Mouse (Mus musculus): ENCODE data around the gene Zfp423.

Zfp423 gene

DNA sequence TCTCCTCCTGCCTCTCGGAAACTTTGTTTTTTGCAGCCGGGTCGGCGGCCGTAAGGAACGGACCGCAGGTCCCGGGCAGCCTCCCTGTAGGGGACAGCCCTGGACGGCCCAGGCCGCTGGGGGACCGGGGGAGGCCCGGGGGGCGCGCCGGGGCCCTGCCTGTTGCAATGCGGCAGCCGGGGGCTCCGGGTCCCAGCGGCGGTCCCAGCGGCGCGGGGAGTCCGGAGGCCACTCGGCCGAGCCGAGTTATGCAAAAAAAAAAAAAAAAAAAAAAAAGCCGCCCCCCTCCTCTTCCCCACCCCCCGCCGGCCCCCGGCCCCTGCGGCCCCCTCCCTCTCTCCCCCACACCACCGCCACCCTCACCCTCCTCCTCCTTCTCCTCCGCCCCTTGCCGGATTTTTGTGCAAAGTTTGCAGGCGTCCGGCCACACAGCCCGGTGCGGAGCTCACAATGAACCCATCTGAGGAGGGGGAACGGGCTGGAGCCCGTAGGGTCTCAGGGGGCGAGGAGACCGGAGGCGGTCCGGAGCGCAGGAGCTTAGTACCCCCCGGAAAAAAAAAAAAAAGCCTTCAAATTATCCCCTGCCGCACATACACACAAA, at the start of gene Zfp423:
Gene Zfp423, minus strand, starts transcription at position 276 of the 601 bp plus-strand sequence.
- DNase-seq (ENCODE audit: low read depth in 1 of 2, low spot score in 2 of 2): no peak

DNA sequence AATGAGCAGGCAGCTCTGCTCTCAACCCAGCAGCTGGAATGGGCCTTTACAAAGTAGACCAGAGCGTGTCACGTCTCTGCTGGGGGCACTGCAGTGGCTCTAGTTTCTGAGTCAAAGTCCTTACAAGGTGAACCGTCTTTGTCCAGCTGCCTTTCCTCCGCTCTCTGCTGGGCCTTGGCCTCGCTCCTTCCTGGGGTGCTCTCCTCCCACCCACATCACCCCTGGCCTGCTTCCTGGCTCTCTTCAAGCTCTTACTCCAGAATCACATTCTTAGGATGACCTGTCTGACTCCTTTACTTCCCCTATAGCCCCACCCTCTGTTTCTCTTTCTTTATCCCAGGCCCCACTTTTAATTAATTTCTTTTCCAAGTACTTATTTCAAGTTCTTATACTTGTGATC, 47.4 kb upstream of the Zfp423 start:
- DNase-seq (ENCODE audit: low read depth in 1 of 2, low spot score in 2 of 2): no peak

DNA sequence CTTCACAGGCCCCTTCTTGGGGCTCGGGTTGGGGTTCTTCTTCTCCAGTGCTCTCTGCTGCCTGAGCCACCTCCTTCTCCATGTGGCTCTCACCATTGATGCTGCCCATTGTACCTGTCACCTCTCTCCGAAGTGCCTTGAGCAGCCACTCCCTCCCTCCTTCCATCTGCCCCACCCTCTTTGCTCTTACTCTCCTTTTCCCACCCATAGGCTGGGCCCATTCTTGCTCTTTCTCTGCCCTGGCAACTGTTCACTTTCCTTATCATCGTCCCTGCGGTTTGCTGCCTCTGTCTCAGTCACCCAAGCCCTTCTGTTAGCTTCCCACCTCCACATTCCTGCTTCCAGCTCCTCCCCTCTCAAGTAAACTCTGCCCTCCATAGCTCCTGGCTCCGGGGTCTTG, 25.4 kb upstream of the Zfp423 start:
- DNase-seq (ENCODE audit: low read depth in 1 of 2, low spot score in 2 of 2): no peak

DNA sequence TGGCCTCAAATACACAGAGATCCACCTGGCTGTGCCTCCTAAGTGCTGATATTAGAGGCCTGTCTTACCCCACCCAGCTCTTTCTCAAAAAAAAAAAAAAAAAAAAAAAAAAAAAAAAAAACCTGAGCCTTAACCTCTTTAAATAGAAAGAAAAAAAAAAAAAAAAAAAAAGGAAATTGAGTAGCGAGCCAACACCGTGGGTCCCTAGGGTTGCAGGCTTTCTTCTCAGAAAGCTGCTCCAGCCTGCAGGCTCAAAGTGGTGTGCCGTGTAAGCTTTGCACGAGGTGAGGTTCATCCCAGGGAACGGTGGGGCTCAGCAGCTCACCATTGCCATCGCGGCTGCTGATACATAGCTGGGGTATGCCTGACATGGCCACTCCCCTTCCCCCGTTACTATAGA, 24.6 kb upstream of the Zfp423 start:
- no peak for DNase-seq (ENCODE audit: low read depth in 1 of 2, low spot score in 2 of 2)

DNA sequence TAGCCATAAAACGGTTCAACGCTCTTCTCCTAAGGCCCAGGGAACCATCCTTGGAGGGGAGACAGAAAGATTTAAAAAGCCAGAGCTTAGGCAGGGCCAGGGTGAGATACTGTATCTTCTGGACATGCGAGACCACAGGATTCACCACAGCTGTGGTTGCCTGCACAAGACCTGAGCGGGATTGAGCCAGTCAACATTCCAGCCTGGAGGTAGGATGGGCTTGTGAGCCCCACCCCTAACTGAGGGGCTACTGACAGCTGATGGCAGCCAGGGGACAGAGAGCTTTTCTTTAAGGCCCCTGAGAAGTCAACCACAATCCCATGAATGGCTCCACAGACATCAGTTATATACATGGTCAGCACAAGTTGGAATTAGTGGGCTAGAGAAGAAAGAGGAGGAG, 23.5 kb upstream of the Zfp423 start:
- DNase-seq (ENCODE audit: low read depth in 1 of 2, low spot score in 2 of 2): no peak

DNA sequence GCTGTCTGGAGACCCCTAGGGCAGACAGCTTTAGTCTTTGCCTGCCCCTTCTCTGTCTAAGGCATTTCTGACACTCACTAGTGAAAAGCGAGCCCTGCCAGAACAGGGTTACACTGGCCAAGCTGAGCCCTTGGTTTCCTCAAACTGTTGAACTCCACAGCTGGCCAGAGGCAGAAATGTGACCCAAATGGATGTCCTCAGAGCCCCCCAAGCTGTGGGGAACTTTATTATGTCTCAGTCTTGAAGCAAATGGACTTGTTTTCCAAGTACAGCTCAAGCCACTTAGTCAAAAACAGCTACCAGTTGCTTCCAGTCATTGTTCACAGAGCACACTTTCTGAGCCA, 16.0 kb upstream of the Zfp423 start:
- no peak for DNase-seq (ENCODE audit: low read depth in 1 of 2, low spot score in 2 of 2)

DNA sequence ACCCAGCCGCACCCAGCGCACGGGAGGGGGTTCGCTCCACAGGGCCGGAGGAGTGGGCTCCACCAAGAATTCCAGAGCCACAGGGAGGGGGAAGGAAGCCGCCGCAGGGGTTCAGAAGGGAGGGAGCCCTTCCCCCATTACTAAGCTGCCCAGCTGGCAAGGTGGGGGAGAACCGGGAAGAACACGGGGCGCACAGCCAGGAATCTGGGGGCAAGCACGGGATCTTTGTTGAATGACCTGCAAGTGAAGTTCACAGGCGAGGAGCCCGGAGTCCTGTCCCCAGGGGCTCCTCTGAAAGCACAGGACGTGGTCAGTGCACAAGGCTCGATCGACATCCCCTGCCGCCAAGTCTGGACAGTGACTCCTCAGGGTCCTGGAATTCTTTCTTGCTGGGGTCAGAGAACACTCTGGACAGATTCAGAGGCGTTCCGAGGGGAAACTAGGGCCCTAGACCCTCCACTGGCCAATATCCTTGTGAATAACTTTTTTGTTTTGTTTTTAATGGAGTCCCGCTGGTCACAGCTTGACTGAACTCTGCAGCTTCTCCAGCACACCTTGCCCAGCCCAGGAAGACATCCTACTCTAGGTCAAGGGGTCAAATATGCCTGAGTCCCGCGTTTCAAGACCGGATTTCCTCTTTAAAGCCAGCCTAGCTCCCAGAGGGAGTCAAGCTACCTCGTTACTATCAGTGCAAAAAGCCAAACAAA, 15.5 kb upstream of the Zfp423 start:
- DNase-seq (ENCODE audit: low read depth in 1 of 2, low spot score in 2 of 2): no peak

DNA sequence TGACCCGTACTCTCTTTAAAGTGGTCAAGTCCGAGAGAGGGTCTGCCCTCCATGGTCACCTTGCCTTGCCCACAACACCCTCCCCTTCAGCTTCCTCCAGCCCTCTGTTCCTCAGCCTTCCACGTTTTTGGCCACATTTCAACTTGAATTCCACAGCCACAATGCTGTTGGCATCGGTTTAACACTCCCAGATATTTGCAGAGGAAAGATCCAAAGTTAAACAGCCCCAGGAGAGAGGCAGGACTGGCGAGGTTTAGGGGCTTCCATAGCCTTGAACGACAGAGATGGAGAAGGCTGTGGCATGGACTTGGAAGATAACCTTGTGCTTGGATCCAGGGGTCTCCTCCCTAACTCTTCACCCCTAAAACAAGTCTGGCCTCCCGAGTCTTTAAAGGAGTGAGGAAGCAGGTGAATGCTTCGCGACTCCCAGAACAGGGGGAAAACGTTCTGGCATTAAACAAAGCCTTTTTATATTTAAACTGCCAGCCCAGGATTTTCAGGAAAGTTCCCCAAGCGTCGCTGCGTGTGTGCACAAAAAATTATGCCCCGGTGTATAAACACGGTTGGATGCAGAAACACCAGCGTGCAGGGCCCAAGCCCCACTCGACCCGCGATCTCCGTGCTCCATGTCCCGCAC, 14.8 kb upstream of the Zfp423 start:
- DNase-seq (ENCODE audit: low read depth in 1 of 2, low spot score in 2 of 2): no peak

DNA sequence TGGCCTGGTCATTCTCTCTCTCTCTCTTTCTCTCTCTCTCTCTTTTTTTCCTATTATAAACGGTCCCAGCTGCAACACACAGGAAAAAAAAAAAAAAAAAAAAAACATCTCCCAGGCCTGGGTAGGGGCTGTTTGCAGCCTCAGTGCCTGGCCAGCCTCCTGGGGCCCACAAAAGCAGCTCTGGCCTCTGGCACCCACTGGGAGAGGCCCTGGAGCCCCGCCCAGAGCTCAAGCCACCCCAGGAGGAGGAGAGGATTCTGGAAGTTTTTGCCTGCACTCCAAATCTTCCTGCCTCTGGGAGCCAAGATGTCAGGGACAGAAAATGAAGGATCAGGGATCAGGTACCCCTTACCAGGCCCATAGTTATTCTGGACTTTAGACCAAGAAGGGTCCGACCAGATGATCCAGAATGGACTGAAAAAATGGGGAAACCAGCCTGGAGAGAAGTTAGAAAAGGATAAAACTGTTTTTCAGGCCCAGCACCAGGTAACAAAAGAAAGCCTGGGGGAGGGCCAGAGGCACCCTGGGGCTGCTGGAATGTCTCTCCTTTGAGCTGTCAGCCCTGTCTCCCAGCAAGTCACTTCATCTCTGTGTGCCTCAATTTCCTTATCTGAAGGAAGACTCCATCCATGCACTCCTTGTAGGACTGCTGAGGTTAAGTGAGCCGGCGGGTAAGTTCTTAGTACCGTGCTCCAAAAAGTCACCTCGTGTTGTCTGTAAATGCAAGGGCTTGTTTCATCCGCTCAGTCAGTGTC, 8.6 kb upstream of the Zfp423 start:
- no peak for DNase-seq (ENCODE audit: low read depth in 1 of 2, low spot score in 2 of 2)

DNA sequence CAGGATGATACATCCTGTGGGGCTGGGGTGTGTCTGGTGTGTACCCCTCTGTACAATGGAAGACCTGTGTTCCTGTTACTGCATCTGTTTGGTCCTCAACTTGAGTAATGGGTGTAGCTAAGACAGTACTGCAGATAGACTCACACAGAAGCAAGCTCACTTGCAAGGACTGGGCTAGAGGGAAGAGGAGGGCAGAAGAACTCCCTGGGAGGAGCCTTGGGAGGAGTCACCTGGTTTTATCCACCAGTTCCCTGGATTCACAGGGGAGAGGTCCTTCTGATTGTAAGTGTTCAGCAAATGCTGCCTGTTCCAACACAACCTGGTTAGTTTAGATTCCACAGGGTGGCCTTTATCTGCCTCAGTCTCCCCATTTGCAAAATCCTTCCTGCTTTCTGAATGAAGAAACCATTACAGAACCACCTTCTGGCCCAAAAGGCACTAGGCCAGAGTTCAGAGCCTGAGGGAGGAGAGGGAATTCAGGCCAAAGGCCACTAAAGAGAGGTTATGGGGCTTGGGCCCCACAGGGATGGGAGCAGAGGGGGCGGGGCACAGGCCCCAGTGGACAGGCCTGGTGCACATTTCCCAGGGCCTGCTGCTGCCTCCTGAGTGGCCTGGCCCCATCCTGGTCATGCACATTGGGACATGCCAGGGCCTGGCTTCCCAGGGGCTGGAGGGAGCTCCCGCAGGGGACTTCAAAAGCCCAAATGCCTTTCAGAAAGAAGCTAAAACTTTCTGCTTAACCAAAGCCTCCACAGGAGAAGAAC, 7.8 kb upstream of the Zfp423 start:
- DNase-seq (ENCODE audit: low read depth in 1 of 2, low spot score in 2 of 2): no peak

DNA sequence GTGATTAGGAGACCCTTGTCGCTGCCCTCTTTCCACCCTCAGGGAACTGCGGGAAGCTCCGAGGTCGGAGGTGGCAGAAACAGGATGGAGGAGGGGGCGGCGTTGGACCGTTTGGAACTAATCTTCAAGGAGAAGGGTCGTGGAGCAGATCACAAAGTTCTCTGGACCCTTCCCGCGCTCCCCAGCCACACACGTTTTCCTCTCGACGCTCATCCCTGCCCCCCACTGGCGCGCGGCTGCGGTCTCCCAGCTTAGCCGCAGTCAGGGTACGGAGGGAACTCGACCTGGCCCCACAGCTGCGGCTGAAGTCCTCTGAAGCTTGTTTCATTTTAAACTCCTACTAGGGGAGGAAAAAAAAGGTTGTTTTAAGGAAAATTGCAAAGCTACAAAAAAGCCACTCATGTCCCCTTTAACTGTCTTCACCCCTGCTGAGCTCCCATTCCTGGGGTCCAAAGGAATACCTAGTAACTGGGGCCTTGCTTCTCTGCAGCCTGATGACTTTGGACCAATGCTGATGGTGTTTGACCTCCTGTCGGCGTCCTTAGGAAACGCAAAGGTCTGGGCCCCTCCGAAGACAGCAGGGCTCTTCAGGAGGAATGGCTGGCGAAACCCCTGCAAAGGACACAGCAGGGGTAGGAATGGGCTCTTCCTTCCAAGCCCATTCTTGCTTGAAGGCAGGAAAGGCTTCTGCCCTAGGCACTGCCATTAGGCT, 3.3 kb upstream of the Zfp423 start:
- no peak for DNase-seq (ENCODE audit: low read depth in 1 of 2, low spot score in 2 of 2)

DNA sequence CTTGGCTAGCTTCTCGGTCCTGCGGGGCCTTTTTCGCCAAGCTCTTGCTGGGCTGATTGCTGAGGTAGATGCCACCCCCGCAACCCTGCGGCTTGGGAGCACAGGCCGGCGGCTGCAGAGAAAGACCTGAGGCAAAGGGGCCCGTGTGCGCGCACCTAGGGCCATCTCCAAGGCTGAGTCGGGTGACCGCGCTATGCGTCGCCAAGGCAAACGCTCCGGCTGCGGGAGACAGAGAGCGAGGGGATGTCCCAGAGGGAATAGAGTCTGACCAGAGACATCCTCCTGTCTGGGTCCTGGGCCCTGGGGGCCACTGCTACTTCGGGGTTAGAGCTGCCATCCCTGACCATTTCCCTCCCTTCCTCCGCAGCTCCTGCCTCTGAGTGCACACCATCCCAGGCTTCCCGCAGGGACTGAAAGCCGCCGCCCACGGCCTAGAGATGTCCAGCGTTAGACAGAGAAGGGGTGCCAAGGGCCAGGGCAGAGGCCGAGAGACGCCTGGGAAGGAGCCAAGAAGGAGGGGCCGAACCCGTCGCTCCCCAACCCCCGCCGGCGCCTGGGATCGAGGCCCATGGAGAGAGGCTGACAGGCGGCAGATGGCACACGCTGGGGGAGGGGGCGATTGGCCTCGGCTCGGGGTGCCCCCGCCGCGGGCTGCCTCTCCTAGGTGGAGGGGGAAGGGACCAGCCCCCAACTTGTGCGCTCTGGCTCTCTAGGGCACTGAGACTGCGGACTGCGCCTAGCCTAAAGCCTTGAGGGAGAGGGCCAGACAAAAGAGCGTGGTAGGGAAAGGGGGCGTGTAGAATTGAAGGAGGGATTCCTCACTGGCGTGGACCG, 2.5 kb upstream of the Zfp423 start:
- no peak for DNase-seq (ENCODE audit: low read depth in 1 of 2, low spot score in 2 of 2)

DNA sequence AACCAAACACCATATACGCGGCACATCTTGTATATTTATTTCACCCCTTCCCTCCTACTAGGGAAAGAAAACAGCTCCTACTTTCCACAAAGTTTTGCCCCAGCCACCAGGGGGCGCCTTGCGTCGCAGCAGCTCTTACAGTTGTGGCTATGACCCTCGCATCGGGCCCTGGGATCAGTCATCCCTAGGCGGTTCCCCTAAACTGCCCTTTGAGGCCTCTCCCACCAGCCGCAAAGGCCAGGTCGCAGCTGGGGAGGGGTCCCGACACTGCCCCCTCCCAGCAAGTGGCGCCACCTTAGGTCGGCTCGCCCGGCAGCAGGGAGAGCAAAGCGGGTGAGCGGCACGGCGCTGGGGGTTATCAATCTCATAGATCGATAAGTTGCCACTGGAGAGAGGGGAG, 1.7 kb upstream of the Zfp423 start:
- no peak for DNase-seq (ENCODE audit: low read depth in 1 of 2, low spot score in 2 of 2)

DNA sequence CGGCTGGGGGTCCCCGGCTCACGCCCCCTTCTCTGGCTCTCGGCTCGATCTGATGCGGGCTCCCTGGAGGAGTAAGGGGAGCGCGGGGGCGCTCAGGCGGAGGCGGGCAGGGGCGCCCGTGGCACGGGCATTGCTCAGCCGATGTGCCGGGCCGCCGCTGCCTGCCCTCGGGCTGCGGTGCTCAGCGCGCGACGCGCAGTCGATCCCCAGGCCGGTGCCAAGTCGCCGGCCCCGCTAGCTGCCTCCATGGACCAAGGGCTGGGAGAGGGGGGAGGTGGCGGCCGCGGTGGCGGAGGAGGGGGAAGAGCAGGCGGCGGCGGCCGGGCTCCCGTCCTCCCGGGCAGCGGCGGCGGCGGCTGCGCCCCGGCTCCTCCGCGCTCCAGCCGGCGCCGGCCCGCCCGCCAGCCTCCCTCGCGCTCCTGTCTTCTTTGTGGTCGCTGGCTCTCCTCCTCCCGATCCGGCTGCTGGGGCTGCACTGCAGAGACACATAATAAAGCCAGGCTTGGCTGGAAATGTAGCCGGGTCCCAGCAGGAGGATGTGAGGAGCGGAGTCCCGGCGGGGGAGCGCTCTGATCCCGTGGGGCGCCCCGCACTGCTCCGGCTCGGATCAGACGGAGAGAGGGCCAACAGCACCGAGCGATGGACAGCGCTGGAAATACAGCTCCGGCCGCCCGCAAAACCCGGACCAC, 810 bp upstream of the Zfp423 start:
- DNase-seq (ENCODE audit: low read depth in 1 of 2, low spot score in 2 of 2): no peak

DNA sequence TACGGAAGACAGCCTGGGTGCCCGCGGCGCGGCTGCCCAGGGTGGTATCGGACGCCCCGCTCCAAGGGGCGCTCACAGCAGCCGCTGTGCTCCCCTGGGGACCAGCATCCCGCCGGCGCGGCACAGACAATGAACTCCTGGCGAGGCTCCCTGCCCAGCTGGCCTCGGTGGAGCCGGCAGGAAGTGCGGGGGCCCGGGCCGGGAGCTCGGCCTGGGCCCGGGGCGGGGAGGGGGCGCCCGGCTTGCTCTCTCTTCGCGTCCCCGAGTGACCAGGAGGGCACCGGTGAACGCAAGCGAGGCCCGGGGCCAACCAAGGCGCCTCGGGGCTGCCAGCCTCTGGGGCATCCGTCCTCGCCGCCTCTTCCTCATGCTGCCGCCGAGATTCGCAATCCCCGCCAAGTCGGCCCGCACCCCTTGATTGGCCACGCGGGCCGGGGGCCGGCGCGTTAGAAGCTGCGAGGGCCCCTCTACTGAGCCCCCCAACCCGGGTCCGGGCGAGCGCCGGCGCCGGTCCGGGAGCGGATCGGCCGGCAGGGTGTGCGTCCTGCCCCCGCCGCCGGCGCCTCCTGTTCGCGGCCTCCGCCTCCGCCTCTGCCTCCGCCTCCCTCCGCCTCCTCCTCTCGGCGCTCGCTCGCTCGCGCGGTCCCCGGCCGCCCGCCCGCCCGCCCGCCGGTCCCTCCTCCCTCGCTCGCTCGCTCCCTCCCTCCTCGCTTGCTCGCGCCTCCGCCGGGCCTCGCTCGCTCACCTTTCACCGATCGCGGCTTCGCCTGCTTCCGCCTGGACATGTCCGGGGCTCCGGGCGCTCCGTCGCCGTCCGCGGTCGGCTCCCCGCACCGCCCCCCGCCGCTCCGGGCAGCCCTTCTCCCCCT, 710 bp downstream of the Zfp423 start:
- DNase-seq (ENCODE audit: low read depth in 1 of 2, low spot score in 2 of 2): no peak

DNA sequence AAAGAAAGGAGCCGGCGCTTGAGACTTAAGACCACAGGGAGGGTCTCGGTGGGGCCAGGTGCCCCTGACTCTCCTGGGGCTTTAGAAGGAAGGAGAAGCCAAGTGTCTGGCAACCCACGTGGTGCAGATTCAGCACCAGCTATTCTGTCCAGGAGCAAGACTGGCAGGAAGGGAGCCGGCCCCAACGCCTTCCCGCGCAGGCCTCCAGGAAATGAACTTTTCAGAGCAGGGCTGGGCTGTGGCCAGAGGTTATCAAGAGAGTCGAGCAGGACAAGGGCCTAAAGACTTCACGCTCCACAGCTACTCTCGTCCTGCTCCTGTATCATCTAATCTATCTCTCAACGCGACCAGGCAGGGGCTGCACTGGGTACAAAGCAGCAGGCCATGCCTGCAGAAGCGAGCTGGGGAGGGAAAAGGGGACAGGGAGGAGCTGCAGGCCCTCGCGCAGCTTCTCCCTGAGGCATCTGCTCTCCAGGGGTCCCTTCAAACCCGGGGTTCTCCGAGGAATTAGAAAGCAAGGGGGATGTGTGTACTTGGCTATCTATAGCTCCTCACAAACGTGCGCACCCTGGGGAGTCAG, 1.4 kb downstream of the Zfp423 start:
- DNase-seq (ENCODE audit: low read depth in 1 of 2, low spot score in 2 of 2): no peak

DNA sequence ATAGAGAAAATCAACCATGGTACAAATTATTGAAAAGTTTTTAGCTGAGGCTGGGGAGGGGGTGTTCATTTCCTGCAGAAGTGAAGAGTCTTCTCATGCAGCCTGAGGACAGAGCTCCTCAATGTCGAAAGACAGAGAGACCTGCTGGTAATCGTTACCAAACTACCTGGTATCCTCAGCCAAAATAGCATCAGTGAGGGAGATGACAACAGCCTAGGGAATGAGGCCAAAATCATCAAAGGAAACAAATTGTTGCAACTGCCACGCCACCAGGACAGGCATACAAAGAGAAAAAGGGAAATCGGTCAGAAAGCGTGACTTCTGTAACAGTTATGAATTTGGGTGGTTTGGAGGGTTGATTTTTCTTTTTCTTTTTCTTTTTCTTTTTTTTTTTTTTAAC, 3.4 kb downstream of the Zfp423 start:
- DNase-seq (ENCODE audit: low read depth in 1 of 2, low spot score in 2 of 2): no peak

DNA sequence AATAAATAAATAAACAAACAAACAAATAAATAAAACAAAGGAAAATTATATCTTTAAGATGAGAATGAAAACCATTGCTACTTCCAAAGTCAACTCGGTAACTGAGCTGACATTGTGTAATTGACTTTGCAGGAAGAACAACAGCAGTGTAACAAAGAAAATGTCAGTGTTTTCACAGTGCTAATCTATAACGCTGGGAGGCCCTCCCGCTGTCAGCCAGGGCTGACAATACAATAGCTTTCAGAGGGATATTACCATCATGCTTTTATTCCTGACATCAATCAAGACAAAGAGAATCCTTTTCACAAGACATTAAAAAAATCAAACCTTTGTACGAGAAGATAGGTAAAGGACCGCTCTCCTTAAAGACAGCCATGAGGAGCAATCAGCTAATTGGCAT, 5.9 kb downstream of the Zfp423 start:
- DNase-seq (ENCODE audit: low read depth in 1 of 2, low spot score in 2 of 2): no peak

All from monocyte, adult 2 months (primary cell).